Mouse (Mus musculus): ENCODE measurements around the gene Rhot2.

- no peak for TF ChIP-seq CTCF (IDR thresholded peaks at IDR 0.05; ENCODE audit: low read depth)
- TF ChIP-seq EP300 (IDR thresholded peaks at IDR 0.05; ENCODE audit: low read depth) = no peak
Measured at GRCm38 (mm10) chr17:25865288-25865687, 20.6 kb upstream of the Rhot2 start.

Data from liver, postnatal 0 days (tissue).